Mouse (Mus musculus) heart, adult 2 months (tissue): ENCODE measurements at regions not wholly inside any gene's neighbourhood (a gene's known extent, or its start where the extent isn't known, plus 50 kb on each side); places are given as distances from the start of the nearest gene placed in this dataset.

Source experiments
- CTCF ChIP-seq: fragments of 200-600 bp; IDR thresholded peaks from 2 replicates; pipeline ENCODE4 v1.8.1; 2022; ENCODE audit warnings: antibody characterized with exemption, mild to moderate bottlenecking, moderate library complexity
- POLR2A ChIP-seq: fragments of 200-500 bp; IDR thresholded peaks from 2 replicates; pipeline ENCODE4 v1.6.1; 2011; ENCODE audit warnings: mild to moderate bottlenecking, low read depth, low read length, control low read depth; ENCODE audit not compliant: insufficient read depth

DNA sequence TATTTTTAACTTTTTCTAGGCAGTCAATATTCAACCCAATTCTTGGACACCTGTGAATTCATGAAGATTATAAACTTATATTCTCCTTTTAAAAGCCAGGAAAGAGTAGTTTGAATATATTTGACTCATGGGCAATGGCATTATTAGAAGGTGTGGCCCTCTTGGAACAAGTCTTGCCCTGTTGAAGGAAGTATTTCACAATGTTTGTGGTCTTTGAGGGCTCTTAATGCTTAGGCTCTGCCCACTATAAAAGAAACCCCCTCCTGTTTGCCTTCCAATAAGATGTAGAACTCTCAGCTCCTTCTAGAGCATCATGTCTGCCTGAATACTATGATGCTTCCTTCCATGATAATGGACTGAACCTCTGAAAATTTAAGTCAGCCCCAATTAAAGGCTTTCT is 397.1 kb downstream of the Tlr4 start:
- TF ChIP-seq POLR2A, result no peak
- TF ChIP-seq CTCF, result no peak
